Mouse (Mus musculus) midbrain, embryonic 15.5 days (tissue): ENCODE measurements around the gene Bag2. TPM values are rescaled to one million over a fixed set of nuclear protein-coding genes. Genes with fewer than 3 reads are reported as not detected.
A peak's percentile ranks its signal among the peaks of the same experiment; 100 is the strongest.
"Not testable (repeated sequence)": the region's sequence is repeated elsewhere in the genome, so short reads cannot be mapped to it uniquely, and the experiment has no call there.

Experiments
- ATAC-seq: fragments of 200-750 bp; cut with Nextera tagmentation; replicated peaks from 2 replicates; pipeline ENCODE4 v1.8.0; 2017; ENCODE audit warnings: moderate TSS enrichment
- H3K27ac ChIP-seq: fragments of 300-500 bp; sonication (generic); 2 replicates; pipeline ENCODE4 v1.5.1; 2015; ENCODE audit warnings: mild to moderate bottlenecking, inconsistent platforms
- H3K27me3 ChIP-seq: fragments of 300-500 bp; sonication (generic); replicated peaks from 2 replicates; pipeline ENCODE4 v1.6.1; 2015; ENCODE audit warnings: inconsistent platforms
- H3K36me3 ChIP-seq: fragments of 300-500 bp; sonication (generic); replicated peaks from 2 replicates; pipeline ENCODE4 v1.6.1; 2015; ENCODE audit warnings: inconsistent platforms
- H3K4me1 ChIP-seq: fragments of 300-500 bp; sonication (generic); 2 replicates; pipeline ENCODE4 v1.6.1; 2015; ENCODE audit warnings: inconsistent platforms
- H3K4me2 ChIP-seq: fragments of 300-500 bp; sonication (generic); 2 replicates; pipeline ENCODE4 v1.6.1; 2015; ENCODE audit warnings: inconsistent platforms, mild to moderate bottlenecking, moderate library complexity
- H3K4me3 ChIP-seq: fragments of 300-500 bp; sonication (generic); 2 replicates; pipeline ENCODE4 v1.5.1; 2015; ENCODE audit warnings: mild to moderate bottlenecking, inconsistent platforms
- H3K9ac ChIP-seq: fragments of 300-500 bp; sonication (generic); 2 replicates; pipeline ENCODE4 v1.6.1; 2015; ENCODE audit warnings: mild to moderate bottlenecking, inconsistent platforms
- H3K9me3 ChIP-seq: fragments of 300-500 bp; sonication (generic); 2 replicates; pipeline ENCODE4 v1.6.1; 2016; ENCODE audit warnings: inconsistent platforms
- WGBS: fragments of 180-500 bp; shearing (Covaris S2); methylation state at CpG from one replicate; pipeline ENCODE4 v1.1.7; 2015; ENCODE audit warnings: mixed read lengths; 5-methylcytosine and 5-hydroxymethylcytosine counted together
- polyA plus RNA-seq: library from polyadenylated mRNA; unstranded; fragments of >200 nt; fragmentation: Nextera tagmentation; extraction: Ambion mirVana; gene quantifications from 2 replicates; pipeline ENCODE4 v1.2.1, GENCODE M21; 2015

Gene Bag2
- polyA plus RNA-seq, 1 experiment from 2014 or later, result 22.2 TPM

DNA sequence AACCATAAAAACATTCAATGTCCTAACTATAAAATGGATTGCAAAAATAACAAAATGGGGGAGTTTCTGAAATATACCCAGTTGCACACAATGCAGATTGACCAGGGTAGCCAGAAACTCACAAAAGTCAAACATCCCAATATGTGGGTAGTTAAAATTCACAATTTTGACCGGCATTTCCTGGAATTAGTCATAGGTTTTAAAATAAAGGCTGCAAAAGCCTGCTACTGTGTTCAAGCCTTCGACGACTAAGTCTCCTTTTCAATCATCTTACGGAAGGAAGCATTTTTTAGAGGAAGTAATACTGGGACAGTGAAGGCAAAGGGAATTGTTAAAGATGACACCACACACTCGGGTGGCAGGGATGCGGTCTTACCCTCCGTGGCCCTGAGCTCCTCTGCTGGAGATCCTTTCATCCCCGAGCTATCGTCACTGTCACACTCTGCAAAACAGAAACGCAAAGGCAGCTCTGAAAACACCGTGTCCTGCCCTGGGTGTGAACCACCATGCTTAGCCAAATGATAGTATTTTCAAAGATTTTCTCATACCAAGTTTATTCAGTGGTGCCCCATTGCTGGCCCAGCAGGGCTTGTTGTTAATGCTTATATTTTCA, 8.0 kb upstream of the Bag2 start:
- H3K4me3 ChIP-seq, result no peak overlapping the region
- ATAC-seq, result no peak
- 83% methylated on average over 11 of the region's 11 CpGs for whole genome bisulfite sequencing
- H3K27me3 ChIP-seq, result no peaks in the 10 kb centered on the region
- H3K4me2 ChIP-seq, result no peak overlapping the region
- no peak overlapping the region for H3K27ac ChIP-seq
- no peaks in the 10 kb centered on the region for H3K4me1 ChIP-seq
- no peak overlapping the region for H3K9ac ChIP-seq
- H3K9me3 ChIP-seq, result no peaks in the 10 kb centered on the region
- peaks cover 6% of the 10 kb centered on the region; the same call in 1 of the 2 replicates for H3K36me3 ChIP-seq

DNA sequence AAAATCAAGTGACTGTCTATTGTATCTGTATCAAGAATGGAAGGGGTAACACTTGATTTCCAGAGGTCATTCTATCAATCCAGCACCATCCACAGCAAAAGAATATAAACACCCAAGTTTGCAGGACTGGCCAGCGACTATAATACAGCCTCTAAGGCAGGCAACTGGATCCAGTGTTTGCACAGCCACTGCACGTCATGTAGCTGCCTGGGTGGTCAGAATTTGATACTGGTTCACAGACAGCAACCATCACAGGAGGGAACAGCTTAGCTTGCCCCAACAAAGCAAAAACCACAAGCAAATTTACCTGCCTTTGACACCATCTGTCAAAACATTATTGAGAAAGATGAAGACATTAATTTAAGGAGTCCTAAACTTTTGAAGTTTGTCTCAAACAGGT, 6.2 kb upstream of the Bag2 start:
- no peak for ATAC-seq
- H3K27ac ChIP-seq, result no peak overlapping the region
- H3K4me3 ChIP-seq, result no peak overlapping the region
- H3K9me3 ChIP-seq, result no peaks in the 10 kb centered on the region
- WGBS, result 57% methylated on average over 2 of the region's 2 CpGs
- H3K27me3 ChIP-seq, result no peaks in the 10 kb centered on the region
- H3K36me3 ChIP-seq, result no peaks in the 10 kb centered on the region
- no peak overlapping the region for H3K9ac ChIP-seq
- H3K4me2 ChIP-seq, result no peak overlapping the region
- no peaks in the 10 kb centered on the region for H3K4me1 ChIP-seq

DNA sequence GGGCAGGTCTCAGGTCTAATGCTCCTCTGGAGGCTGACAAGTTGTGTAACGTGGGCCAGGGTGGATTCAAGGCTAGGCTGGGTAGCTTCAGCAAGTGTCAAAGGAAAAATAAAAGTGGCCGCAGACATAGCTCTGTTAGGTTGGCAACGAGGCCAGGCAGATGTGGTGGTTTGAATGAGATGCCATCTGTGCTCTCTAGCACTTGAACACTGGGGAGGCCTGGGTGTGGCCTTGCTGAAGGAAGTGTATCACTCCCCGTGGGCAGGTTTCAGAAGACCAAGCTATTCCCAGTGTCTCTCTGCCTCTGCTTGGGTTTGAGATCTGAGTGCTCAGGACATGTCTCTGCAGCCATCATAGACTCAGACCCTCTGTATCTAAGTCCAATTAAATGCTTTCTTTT, 893 bp upstream of the Bag2 start:
- Histone ChIP-seq H3K4me1 (peaks cover 9% of the 10 kb centered on the region), H3K9me3 (no peaks in the 10 kb centered on the region), H3K36me3 (no peaks in the 10 kb centered on the region), H3K9ac (no peak overlapping the region), H3K27me3 (no peaks in the 10 kb centered on the region), H3K4me3 (no peak overlapping the region), H3K27ac (no peak overlapping the region), H3K4me2 (no peak overlapping the region)
- ATAC-seq, result no peak
- WGBS, result 60% methylated on average over 4 of the region's 4 CpGs

DNA sequence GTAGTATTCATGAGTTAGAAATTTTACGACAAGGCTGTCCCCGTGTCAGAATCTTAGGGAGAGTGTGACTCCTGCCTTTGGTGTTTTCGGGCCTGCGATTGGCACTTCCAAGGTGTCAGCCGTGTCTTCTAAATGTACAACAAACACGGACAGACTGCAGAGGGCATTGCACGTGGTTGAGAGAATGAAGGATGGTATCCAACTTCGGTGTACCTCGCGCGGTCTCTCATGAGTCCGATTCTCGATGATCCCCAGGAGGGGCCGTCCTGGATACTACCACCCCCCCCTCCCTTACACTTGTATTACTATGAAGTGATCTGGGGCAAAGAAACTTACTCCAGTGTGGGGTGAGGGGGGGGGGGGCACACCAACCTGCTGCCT, 572 bp downstream of the Bag2 start:
- H3K9me3 ChIP-seq, result no peaks in the 10 kb centered on the region
- H3K36me3 ChIP-seq, result no peaks in the 10 kb centered on the region
- 11% methylated on average over 14 of the region's 14 CpGs for WGBS
- H3K4me2 ChIP-seq, result peak overlapping the region; percentile 94
- no peaks in the 10 kb centered on the region for H3K27me3 ChIP-seq
- peak; percentile 72 for ATAC-seq
- no peak overlapping the region for H3K27ac ChIP-seq
- H3K4me3 ChIP-seq, result peak overlapping the region; percentile 70
- H3K9ac ChIP-seq, result peak overlapping the region; percentile 70
- H3K4me1 ChIP-seq, result peaks cover 9% of the 10 kb centered on the region

DNA sequence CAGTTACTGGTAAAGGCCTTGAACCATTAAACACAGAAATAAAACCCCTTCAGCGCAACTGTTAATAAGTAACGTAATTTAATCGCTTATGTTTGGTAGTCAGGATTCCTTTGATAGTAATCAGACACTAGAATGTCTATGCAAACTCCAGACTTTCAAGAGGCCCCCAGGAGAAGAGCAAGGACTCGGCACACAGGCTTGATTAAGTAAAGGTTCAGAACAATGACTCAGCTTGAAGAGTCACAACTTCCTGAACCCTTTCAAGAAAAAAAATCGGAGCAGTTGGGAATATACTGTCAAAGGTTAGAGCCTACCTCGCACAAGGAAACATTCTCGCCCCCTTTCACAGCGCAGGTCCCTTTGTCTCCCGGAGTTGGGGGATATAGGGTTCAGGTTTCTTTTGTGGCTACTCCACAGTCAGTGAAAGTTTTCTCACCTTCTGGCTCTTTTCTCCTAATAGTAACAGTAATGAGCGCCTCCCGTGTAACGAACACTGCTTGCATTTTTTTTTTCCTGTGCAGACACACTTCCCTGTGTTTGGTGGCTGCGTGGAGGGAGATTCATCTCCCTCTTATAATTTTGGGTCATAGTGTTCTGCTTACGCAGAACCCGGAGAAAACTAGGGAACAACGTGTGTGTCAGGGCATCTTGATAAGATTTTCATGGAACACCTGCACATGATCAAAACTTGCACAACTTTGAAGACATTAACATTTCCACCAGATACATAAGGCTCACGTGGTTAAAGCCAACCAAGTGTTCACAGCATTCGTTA, 1.1 kb downstream of the Bag2 start:
- no peak overlapping the region for H3K9ac ChIP-seq
- H3K4me3 ChIP-seq, result peak overlapping the region; percentile 70
- H3K9me3 ChIP-seq, result no peaks in the 10 kb centered on the region
- H3K4me2 ChIP-seq, result peak overlapping the region; percentile 94
- peaks cover 9% of the 10 kb centered on the region for H3K4me1 ChIP-seq
- H3K27ac ChIP-seq, result no peak overlapping the region
- no peaks in the 10 kb centered on the region for H3K36me3 ChIP-seq
- H3K27me3 ChIP-seq, result no peaks in the 10 kb centered on the region
- ATAC-seq, result peak; percentile 2; the same call in 1 of the 2 replicates
- 37% methylated on average over 18 of the region's 18 CpGs for WGBS

DNA sequence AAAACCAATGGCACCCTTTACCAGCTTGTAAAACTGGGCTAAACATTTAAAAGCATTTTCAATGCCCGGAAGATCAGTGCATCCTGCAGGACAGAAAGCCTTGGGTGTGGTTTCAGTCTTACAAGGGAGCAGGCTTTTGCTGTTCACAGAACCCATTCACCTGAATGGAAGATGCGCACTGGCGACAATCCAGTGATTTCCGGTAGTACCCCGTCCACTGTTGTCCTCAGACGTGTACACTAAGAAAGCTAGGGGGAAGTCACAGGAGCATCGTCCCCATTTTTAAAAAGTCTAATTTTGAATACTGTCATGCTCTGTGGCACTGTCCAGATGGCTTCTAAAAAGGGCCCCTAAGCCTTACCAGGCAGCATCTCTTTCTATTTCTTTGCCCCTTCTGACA, 1.8 kb downstream of the Bag2 start:
- Histone ChIP-seq H3K9ac (no peak overlapping the region), H3K4me1 (peaks cover 9% of the 10 kb centered on the region), H3K4me3 (no peak overlapping the region), H3K4me2 (no peak overlapping the region), H3K9me3 (no peaks in the 10 kb centered on the region), H3K27ac (no peak overlapping the region), H3K36me3 (no peaks in the 10 kb centered on the region), H3K27me3 (no peaks in the 10 kb centered on the region)
- 84% methylated on average over 7 of the region's 7 CpGs for WGBS
- ATAC-seq, result no peak

DNA sequence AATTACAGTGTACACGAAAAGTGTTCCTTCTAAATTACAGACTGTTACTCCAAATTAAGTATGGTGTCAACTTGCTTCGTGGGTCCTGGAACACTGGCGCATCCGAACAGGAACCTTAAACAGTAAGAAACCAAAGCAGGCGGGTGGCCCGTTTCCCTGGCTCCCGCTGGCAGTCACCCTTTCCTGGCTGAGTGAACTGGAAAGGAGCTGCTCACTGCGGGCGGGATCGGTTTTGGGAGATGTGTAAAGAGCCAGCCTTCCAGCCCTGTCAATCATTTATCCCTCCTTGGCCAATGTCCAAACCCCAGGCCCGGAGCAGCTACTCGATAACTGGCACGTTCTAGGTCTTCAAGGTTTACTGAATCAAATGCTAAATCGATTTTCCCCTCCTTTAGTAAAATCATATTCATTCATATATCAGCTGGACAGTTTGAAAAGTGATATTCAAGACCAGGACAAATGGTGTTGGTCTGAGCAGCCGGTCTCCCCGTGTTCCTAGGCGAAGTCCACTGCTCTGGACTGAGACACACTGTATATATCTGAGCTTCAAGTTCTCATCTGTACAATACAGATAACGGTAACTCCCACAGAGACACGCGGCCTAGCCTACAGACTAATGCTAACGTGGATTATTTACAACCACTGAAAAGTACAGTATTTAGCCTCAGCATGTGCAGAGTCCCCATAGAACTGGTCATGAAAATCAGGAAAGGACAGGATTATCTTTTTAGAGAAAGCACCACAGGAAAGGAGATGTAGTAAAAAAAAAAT, 2.4 kb downstream of the Bag2 start:
- Histone ChIP-seq H3K4me1 (peaks cover 9% of the 10 kb centered on the region), H3K9me3 (no peaks in the 10 kb centered on the region), H3K4me3 (no peak overlapping the region), H3K27ac (no peak overlapping the region), H3K36me3 (no peaks in the 10 kb centered on the region), H3K4me2 (no peak overlapping the region), H3K9ac (no peak overlapping the region), H3K27me3 (no peaks in the 10 kb centered on the region)
- 80% methylated on average over 21 of the region's 21 CpGs for WGBS
- ATAC-seq, result no peak

DNA sequence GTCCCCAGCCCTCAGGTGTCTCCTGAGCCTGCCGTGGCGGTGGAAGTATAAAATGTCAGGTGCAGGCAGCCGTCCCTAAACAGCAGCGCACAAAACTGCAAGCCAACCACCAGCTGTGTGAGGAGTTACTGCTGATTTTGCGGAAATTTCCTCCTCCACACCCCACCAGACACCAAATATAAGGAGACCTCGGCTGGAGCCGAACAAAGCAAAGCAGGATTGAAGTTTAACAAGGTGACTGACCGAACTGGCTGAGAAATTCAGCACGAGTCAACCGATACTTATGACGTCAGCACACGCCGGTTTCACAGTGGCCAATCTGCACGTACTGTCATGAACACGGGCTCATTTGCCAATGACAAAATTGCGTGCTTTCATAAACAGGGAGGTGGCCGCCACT, 3.5 kb downstream of the Bag2 start:
- Histone ChIP-seq H3K4me1 (peaks cover 9% of the 10 kb centered on the region), H3K4me2 (no peak overlapping the region), H3K9me3 (no peaks in the 10 kb centered on the region), H3K27me3 (no peaks in the 10 kb centered on the region), H3K9ac (no peak overlapping the region), H3K4me3 (no peak overlapping the region), H3K27ac (no peak overlapping the region), H3K36me3 (no peaks in the 10 kb centered on the region)
- 96% methylated on average over 17 of the region's 17 CpGs for WGBS
- ATAC-seq, result no peak

DNA sequence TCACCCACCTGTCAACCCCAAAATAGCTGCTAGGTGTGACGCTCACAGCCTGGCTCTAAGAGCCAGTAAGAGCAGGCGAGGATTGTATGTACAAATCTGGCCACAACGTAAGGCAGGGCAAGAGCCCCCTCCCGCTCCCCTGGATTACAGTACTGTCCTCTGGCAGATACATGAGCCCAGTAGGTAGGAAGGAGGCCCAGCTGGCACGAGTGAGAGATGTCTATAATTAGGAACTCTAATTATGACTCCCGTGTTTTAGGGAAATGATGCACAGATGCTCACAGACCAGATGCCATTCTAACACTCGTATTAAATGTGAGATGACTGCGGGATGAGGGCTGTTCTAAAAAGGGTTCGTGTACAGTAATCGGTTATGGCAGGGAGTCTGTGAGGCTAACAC, 6.3 kb downstream of the Bag2 start:
- Histone ChIP-seq H3K27me3 (no peaks in the 10 kb centered on the region), H3K4me1 (no peaks in the 10 kb centered on the region), H3K9ac (no peak overlapping the region), H3K36me3 (no peaks in the 10 kb centered on the region), H3K4me2 (no peak overlapping the region), H3K4me3 (no peak overlapping the region), H3K9me3 (no peaks in the 10 kb centered on the region), H3K27ac (no peak overlapping the region)
- WGBS, result 71% methylated on average over 10 of the region's 10 CpGs
- no peak; the same call in 1 of the 2 replicates for ATAC-seq

DNA sequence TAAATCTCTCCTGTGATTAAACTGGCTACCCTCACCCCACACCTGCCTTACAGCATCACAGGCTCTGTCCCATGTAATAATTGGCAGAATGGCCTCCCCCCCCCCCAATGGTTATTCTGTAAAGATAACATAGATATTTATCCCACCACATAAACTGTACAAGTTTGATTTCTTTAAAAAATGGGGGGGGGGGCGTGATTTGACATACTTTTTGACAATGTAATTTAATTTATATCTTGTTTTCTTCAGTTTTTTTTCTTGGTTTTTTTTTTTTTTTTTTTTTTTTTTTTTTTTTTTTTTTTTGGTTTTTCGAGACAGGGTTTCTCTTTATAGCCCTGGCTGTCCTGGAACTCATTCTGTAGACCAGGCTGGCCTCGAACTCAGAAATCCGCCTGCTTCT, 7.9 kb downstream of the Bag2 start:
- H3K27me3 ChIP-seq, ATAC-seq, H3K9me3 ChIP-seq, H3K4me1 ChIP-seq, H3K4me3 ChIP-seq, H3K27ac ChIP-seq, H3K9ac ChIP-seq, H3K4me2 ChIP-seq, H3K36me3 ChIP-seq: not testable (repeated sequence)
- WGBS, result 87% methylated on average over 4 of the region's 4 CpGs

DNA sequence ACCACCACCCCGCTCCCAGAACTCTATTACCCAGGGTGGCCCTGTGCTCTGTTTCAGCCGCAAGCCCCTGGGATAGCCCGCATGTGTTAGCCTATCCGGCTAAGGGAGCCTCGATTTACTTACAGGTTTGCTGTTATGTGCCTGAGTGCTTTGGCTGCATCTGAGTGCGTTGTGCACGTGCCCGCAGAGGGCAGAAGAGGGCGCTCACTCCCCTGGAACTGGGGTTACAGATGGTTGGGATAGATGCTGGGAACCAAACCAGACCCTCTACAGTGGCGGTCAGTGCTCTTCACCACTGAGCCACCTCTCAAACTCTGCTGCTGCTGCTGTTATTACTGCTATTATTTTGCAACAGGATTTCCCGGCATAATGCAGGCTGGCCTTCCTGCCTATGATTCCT, 8.5 kb downstream of the Bag2 start:
- Histone ChIP-seq H3K27ac (no peak overlapping the region), H3K9ac (no peak overlapping the region), H3K27me3 (no peaks in the 10 kb centered on the region), H3K4me2 (no peak overlapping the region), H3K36me3 (no peaks in the 10 kb centered on the region), H3K4me3 (no peak overlapping the region), H3K4me1 (no peaks in the 10 kb centered on the region), H3K9me3 (no peaks in the 10 kb centered on the region)
- WGBS, result 97% methylated on average over 11 of the region's 11 CpGs
- ATAC-seq, result no peak

DNA sequence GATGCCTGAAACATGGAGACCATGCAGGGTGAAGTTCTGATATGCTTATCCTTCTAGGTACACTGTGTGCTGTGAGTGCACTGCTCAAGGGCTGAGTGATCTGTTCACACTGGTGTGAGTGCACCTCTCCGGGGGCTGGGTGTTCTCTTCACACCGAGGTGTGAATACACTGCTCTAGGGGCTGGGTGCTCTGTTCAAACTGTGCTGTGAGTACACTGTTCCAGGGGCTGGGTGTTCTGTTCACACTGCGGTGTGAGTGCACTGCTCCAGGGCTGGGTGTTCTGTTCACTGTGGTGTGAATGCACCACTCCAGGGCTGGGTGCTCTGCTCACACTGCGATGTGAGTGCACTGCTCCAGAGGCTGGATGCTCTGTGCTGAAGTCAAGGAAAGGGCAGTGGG, 11.7 kb downstream of the Bag2 start:
- WGBS, result 95% methylated on average over 4 of the region's 4 CpGs
- Histone ChIP-seq H3K27me3 (no peaks in the 10 kb centered on the region), H3K4me1 (no peaks in the 10 kb centered on the region), H3K9me3 (no peaks in the 10 kb centered on the region), H3K27ac (no peak overlapping the region), H3K4me3 (no peak overlapping the region), H3K36me3 (no peaks in the 10 kb centered on the region; the same call in 1 of the 2 replicates), H3K4me2 (no peak overlapping the region), H3K9ac (no peak overlapping the region)
- ATAC-seq, result no peak
